Mouse (Mus musculus) cerebellum, adult 18-20 months (tissue): Measurements from ENCODE around the gene Olfr738.

Experiments used
- DNase-seq, 2 experiments: peaks; one replicate each; pipeline ENCODE4 v3.0.0; 2021

The Olfr738 gene

GRCm38 (mm10) chr14:50407268-50407667 lies at the start of gene Olfr738:
Olfr738 (plus strand) TSS chr14:50407568.
- no peak for DNase-seq

GRCm38 (mm10) chr14:50357593-50357992 lies 49.8 kb upstream of the Olfr738 start, which contains the start of gene Tlr11:
Tlr11 (plus strand) TSS chr14:50357914.
- no peak for DNase-seq

- DNase-seq, result no peak
Measured at GRCm38 (mm10) chr14:50360480-50360879, 46.9 kb upstream of the Olfr738 start.

GRCm38 (mm10) chr14:50363561-50363960 lies 43.8 kb upstream of the Olfr738 start:
- no peak for DNase-seq

GRCm38 (mm10) chr14:50380863-50381262 lies 26.5 kb upstream of the Olfr738 start, which contains the start of gene Olfr736:
Olfr736 (plus strand) TSS chr14:50381163.
- DNase-seq, result no peak

- no peak for DNase-seq
Measured at GRCm38 (mm10) chr14:50418326-50418725, 11.0 kb downstream of the Olfr738 start, which contains the start of gene Olfr739. Olfr739 (plus strand) TSS chr14:50418626.

GRCm38 (mm10) chr14:50445245-50445644 lies 37.9 kb downstream of the Olfr738 start, which contains the start of gene Olfr740:
Olfr740 (plus strand) TSS chr14:50445545.
- DNase-seq, result no peak
